Mouse (Mus musculus) small intestine, adult 2 months (tissue): ENCODE results near the gene Morn1.

Experiments
- CTCF ChIP-seq: fragments of 200-500 bp; IDR thresholded peaks from 2 replicates; pipeline ENCODE4 v1.5.1; 2012; ENCODE audit warnings: low read depth, mild to moderate bottlenecking, control low read depth, inconsistent platforms, low read length, moderate library complexity, mixed read lengths; ENCODE audit not compliant: insufficient replicate concordance, insufficient read length; ENCODE audit errors: extremely low read depth
- POLR2A ChIP-seq: fragments of 200-500 bp; IDR thresholded peaks from 2 replicates; pipeline ENCODE4 v1.6.1; 2012; ENCODE audit warnings: low read depth, mild to moderate bottlenecking, control low read depth, inconsistent platforms, low read length, moderate library complexity

- no peak for TF ChIP-seq CTCF
- peak; percentile 84 for TF ChIP-seq POLR2A
Measured at GRCm38 (mm10) chr4:155066834-155067522, 19.4 kb upstream of the Morn1 start, which contains the start of gene Pex10.
